Mouse (Mus musculus) spleen, adult 2 months (tissue): ENCODE data around the gene Mrps10. TPM values are rescaled to one million over a fixed set of nuclear protein-coding genes. Genes with fewer than 3 reads are reported as not detected.

ENCODE experiments used
- DNase-seq, 2 experiments: peaks; one replicate each; pipeline versions ENCODE4 v3.0.0 to v3.0.0-alpha.2; 2012 to 2021; ENCODE audit warnings: low spot score in 2 of 2, low read depth in 1 of 2
- H3K27ac ChIP-seq: fragments of 200-500 bp; 2 replicates; pipeline ENCODE4 v1.5.1; 2012; ENCODE audit warnings: low read length, inconsistent platforms; ENCODE audit not compliant: insufficient read depth
- H3K27me3 ChIP-seq: fragments of 200-500 bp; 2 replicates; pipeline ENCODE4 v1.6.1; 2012; ENCODE audit warnings: mild to moderate bottlenecking, moderate library complexity, low read length, inconsistent platforms; ENCODE audit not compliant: control insufficient read depth, insufficient read depth
- H3K36me3 ChIP-seq: fragments of 200-500 bp; 2 replicates; pipeline ENCODE4 v1.6.1; 2012; ENCODE audit warnings: mild to moderate bottlenecking, low read length, inconsistent platforms; ENCODE audit not compliant: control insufficient read depth, insufficient read depth
- H3K4me1 ChIP-seq: fragments of 200-500 bp; 2 replicates; pipeline ENCODE4 v1.6.1; 2011; ENCODE audit warnings: inconsistent platforms; ENCODE audit not compliant: control insufficient read depth, insufficient read depth, insufficient read length
- H3K4me3 ChIP-seq: fragments of 200-500 bp; 2 replicates; pipeline ENCODE4 v1.5.1; 2011; ENCODE audit warnings: mild to moderate bottlenecking, inconsistent platforms; ENCODE audit not compliant: insufficient read depth, insufficient read length; ENCODE audit errors: extremely low read depth
- CTCF ChIP-seq: fragments of 200-500 bp; IDR thresholded peaks from 2 replicates; pipeline ENCODE4 v1.5.1; 2011; ENCODE audit warnings: mild to moderate bottlenecking, inconsistent platforms; ENCODE audit not compliant: insufficient read depth, insufficient read length, insufficient replicate concordance; ENCODE audit errors: extremely low read depth
- POLR2A ChIP-seq: fragments of 200-500 bp; IDR thresholded peaks from 2 replicates; pipeline ENCODE4 v1.6.1; 2011; ENCODE audit warnings: low read depth, low read length, inconsistent platforms
- WGBS: fragments of 180-500 bp; shearing (Covaris S2); methylation state at CpG from one replicate; pipeline ENCODE4 v1.1.7; 2018; 5-methylcytosine and 5-hydroxymethylcytosine counted together
- polyA plus RNA-seq: library from polyadenylated mRNA; depleted of rRNA; stranded (reverse); fragments of >200 nt; gene quantifications from 2 replicates; pipeline ENCODE4 v1.2.3, GENCODE M21; 2012

Mrps10 gene
- polyA plus RNA-seq, 1 experiment, result 11.3 TPM

- TF ChIP-seq CTCF (no peak), POLR2A (no peak)
- peaks cover 35% of the 10 kb centered on the region for H3K36me3 ChIP-seq
- H3K27ac ChIP-seq, result no peak overlapping the region
- H3K4me3 ChIP-seq, result no peak overlapping the region
- H3K27me3 ChIP-seq, result no peaks in the 10 kb centered on the region
- DNase-seq, result no peak
- WGBS, result 93% methylated on average over 15 of the region's 15 CpGs
- no peaks in the 10 kb centered on the region for H3K4me1 ChIP-seq
Measured at GRCm38 (mm10) chr17:47378133-47378532, 9.4 kb downstream of the Mrps10 start.

- TF ChIP-seq POLR2A, result no peak
- no peak for TF ChIP-seq CTCF
- 72% methylated on average over 11 of the region's 11 CpGs for WGBS
- Histone ChIP-seq H3K36me3 (peaks cover 13% of the 10 kb centered on the region), H3K27ac (no peak overlapping the region), H3K4me1 (no peaks in the 10 kb centered on the region), H3K27me3 (no peaks in the 10 kb centered on the region), H3K4me3 (no peak overlapping the region)
- DNase-seq, result no peak
Measured at GRCm38 (mm10) chr17:47381917-47382316, 13.2 kb downstream of the Mrps10 start.

GRCm38 (mm10) chr17:47383266-47383665 lies 14.6 kb downstream of the Mrps10 start:
- H3K36me3 ChIP-seq, result peaks cover 9% of the 10 kb centered on the region
- no peak overlapping the region for H3K27ac ChIP-seq
- no peaks in the 10 kb centered on the region for H3K4me1 ChIP-seq
- WGBS, result 89% methylated on average over 4 of the region's 4 CpGs
- TF ChIP-seq CTCF, result no peak
- TF ChIP-seq POLR2A, result no peak
- H3K4me3 ChIP-seq, result no peak overlapping the region
- no peaks in the 10 kb centered on the region for H3K27me3 ChIP-seq
- DNase-seq, result no peak

GRCm38 (mm10) chr17:47384064-47384463 lies 15.4 kb downstream of the Mrps10 start:
- Histone ChIP-seq H3K4me3 (no peak overlapping the region), H3K27me3 (no peaks in the 10 kb centered on the region), H3K36me3 (peaks cover 5% of the 10 kb centered on the region), H3K4me1 (no peaks in the 10 kb centered on the region), H3K27ac (no peak overlapping the region)
- DNase-seq, result no peak
- WGBS, result 91% methylated on average over 3 of the region's 3 CpGs
- TF ChIP-seq POLR2A, result no peak
- TF ChIP-seq CTCF, result no peak

DNA sequence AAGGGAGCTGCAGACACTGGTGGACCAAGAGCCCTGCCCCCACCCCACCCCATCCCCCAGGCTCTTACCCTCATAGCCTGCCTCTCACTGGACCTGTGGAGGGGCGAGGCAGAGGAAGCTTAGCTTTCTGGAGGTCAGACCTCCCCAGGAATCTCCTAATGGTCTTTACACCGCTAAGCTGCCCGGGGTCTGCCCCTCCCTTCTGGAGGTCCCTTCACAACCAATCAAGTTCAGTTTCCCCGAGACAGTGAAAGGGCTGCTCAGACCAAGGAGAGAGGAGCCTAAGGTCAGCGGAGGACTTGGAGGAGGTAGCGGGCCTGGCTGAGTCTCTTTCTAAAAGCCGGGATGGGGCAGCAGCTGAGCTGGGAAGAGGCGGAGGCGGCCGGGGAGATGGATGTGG lies 16.5 kb downstream of the Mrps10 start, which contains the start of gene Guca1b:
Guca1b (plus strand) TSS at position 249 of the 400 bp plus-strand sequence.
- 76% methylated on average over 10 of the region's 10 CpGs for WGBS
- no peak for DNase-seq
- H3K27ac ChIP-seq, result no peak within 1 kb of the TSS

DNA sequence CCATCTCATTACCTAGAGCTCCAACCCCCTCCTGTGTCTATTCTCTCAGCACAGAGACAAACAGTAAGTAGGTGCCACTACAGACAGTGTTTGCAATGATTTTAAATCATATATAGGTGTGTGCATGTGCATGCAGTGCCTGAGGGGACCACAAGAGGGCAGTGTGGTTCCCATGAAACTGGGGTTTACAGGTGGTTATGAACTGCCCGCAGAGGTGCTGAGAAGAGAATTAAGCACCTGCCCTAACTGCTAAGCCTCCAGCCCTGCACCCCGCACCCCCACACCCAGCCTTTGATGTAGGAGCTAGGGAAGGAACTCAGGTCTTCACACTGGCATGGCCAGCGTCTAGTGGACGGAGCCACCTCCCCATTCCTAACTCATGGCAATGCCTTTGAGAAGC lies 18.0 kb downstream of the Mrps10 start:
- Histone ChIP-seq H3K27me3 (no peaks in the 10 kb centered on the region), H3K4me3 (no peak overlapping the region), H3K4me1 (no peaks in the 10 kb centered on the region), H3K27ac (no peak overlapping the region), H3K36me3 (no peaks in the 10 kb centered on the region)
- no peak for TF ChIP-seq POLR2A
- TF ChIP-seq CTCF, result peak; percentile 54; the same call in 1 of the 2 replicates
- 59% methylated on average over 4 of the region's 4 CpGs for WGBS
- DNase-seq, result peak in 1 of 2 experiments; percentile 42

More for the DNA sequence above, 16.5 kb downstream of the Mrps10 start, which contains the start of gene Guca1b:
- Histone ChIP-seq H3K36me3 (no peaks in the 10 kb centered on the region), H3K27me3 (no peaks in the 10 kb centered on the region), H3K4me3 (no peak within 1 kb of the TSS), H3K4me1 (no peaks in the 10 kb centered on the region)
- TF ChIP-seq CTCF (no peak), POLR2A (no peak)

- no peak for DNase-seq
- peaks cover 12% of the 10 kb centered on the region for H3K4me1 ChIP-seq
- H3K36me3 ChIP-seq, result no peaks in the 10 kb centered on the region
- peak overlapping the region; percentile 32; the same call in 1 of the 2 replicates for H3K4me3 ChIP-seq
- H3K27ac ChIP-seq, result no peak overlapping the region
- TF ChIP-seq CTCF (no peak), POLR2A (no peak)
- H3K27me3 ChIP-seq, result no peaks in the 10 kb centered on the region
- WGBS, result 11% methylated on average over 24 of the region's 24 CpGs
Measured at GRCm38 (mm10) chr17:47394223-47394869, 25.7 kb downstream of the Mrps10 start.
